Mouse (Mus musculus): ENCODE measurements around the gene Cemip.
"Not testable (repeated sequence)": the region's sequence is repeated elsewhere in the genome, so short reads cannot be mapped to it uniquely, and the experiment has no call there.

Gene Cemip

DNA sequence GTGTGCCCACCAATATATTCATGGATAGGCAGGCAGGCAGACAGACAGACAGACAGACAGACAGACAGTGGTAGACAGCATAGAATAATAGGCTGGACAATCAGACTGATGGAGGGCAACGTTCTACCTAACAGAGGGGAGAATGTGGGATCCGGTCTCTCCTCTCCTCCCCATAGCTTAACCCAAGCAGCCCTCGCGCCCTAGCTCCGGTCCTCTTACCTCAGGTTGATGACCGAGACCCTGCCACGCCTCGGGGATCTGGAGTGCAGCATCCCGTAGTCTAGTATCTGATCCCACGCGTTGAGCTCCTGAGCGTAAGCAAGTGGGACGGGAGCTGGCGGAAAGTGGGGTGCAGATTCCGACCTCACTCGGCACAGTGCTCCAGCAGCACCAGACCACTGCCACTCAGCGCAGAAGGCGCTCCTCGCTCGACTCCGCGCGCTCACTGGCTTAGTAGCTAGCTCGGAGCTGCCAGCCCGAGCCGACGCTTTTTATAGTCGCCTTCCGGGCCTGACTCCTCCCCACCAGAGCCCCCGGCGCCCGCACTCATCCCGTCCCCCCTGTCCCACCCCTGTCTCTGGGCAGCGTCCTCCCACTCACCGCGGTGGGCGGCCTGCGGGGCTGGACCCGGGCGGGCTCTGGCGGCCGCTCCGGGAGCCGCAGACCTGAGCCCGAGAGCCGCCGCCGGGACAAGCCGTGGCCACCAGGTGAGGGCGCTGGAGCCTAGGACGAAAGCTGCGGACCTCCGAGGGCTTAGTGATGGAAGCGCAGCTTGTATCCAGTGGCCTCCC lies at the start of gene Cemip:
Gene Cemip, minus strand, starts transcription at position 464 of the 791 bp plus-strand sequence.
- DNase-seq (ENCODE audit: low read depth, low spot score): no peak

GRCm38 (mm10) chr7:84132704-84133103 lies 46.4 kb upstream of the Cemip start:
- DNase-seq (ENCODE audit: low read depth, low spot score): no peak

GRCm38 (mm10) chr7:84131736-84132135 lies 45.4 kb upstream of the Cemip start:
- DNase-seq (ENCODE audit: low read depth, low spot score): no peak

DNA sequence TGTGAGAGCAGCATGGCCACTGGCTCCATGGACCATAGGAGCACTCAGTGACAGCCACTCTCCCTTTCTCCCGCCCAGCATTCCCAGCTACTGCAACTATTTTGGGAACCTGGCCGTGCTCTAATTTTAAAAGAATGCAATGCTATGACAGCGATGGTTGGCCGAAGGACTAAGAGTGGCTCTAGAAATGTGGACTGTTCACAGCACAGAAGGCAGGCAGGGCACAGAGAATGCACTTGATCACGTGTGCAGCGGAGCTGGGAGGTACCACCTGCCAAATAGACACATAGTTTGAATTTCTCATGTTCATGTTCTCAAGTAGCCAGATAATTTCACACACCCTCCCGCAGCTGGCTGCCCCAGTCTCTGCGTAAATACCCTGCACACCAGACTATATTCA lies 42.4 kb upstream of the Cemip start:
- no peak for DNase-seq (ENCODE audit: low read depth, low spot score)

DNA sequence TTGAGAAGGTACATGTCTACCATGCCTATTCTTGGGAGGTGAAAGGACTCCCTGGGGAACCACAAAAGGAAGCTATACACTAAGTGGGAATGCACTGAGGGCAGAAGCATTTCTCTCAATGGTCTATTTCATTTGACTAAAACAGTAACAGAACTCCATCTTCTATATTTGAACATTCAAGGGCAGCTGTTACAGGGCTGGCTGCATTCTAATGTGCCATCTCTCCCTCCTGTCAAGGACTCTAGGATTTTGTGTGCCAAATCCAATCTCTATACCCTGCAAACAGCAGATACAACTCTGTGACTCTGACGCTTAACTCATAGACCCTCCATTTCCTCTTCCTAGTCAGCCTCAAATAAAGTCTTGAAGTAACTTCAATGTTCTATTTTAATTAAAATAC lies 39.4 kb upstream of the Cemip start:
- DNase-seq (ENCODE audit: low read depth, low spot score): no peak

- DNase-seq (ENCODE audit: low read depth, low spot score): not testable (repeated sequence)
Measured at GRCm38 (mm10) chr7:84123651-84124050, 37.3 kb upstream of the Cemip start.

GRCm38 (mm10) chr7:84121778-84122177 lies 35.5 kb upstream of the Cemip start:
- DNase-seq (ENCODE audit: low read depth, low spot score): no peak

GRCm38 (mm10) chr7:84120142-84120760 lies 33.9 kb upstream of the Cemip start:
- DNase-seq (ENCODE audit: low read depth, low spot score): no peak

GRCm38 (mm10) chr7:84119216-84120105 lies 33.2 kb upstream of the Cemip start:
- DNase-seq (ENCODE audit: low read depth, low spot score): no peak

DNA sequence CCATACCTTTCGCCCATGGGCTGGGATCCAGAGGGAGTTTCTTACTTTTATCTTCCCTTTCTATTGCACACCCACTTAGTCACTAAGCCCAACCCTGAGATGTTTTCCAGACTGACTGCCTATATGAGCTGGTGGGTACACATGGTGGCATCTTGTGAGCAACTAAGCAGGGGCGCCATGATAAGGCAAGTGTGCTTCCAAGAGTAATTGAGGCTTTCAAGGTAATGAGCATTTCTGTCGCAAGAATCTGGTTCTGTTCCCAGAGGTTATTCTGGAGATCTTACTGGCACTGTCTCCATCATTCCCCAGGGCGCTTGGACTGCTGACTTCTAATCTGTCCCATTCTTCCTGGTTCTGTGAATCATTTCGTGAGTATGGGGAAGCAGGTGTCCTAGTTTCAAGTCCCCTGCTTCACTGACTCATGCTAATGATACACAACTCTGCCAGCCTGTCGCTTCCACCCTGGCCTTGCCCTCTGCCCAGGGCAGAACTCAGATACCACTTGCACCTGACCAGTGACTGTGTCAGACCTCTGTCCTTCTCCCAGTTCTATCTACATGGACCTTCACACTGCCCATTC lies 31.3 kb upstream of the Cemip start:
- no peak for DNase-seq (ENCODE audit: low read depth, low spot score)

DNA sequence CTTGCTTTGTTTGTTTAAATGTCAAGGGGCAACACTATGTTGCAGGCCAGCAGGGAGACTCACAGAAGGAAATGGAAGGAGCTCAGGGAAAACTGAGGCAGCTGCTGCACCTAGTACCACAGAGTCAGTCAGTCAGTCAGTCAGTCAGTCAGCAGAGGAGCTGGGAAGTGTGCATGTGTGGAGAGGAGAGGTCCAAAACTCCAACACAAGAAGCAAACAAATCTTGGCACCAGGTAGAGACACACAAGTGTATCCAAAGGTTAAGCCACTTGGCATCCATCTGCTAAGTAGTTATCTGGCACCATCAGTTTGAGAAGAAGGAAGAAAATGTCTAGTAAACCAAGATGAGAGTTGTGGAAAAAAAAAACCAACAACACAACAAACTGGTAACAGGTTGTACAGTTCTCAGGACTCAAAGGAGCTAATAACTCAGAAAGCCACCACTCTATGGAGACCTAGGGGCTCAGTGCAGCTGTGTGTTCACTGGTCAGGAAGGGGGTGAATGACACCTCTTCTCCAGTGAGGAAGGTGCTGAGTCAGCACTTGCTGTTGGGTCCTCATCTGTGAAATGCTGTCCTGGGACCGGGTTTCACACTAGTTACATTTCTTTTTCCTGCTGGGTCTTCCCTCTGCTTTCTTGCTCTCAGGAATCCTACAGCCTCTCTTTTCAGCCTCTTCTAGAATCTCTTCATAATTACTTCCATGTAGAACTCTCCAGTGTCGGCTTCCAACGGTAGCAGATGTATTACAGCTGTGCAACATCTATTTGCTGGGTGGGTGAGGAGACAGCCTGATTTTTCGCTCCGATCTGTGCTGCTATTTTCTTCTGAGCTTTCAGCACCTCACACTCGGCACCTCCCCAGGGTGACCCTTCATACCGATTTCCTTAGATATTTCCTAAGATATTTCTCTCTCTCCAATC lies 30.6 kb upstream of the Cemip start:
- DNase-seq (ENCODE audit: low read depth, low spot score): no peak

DNA sequence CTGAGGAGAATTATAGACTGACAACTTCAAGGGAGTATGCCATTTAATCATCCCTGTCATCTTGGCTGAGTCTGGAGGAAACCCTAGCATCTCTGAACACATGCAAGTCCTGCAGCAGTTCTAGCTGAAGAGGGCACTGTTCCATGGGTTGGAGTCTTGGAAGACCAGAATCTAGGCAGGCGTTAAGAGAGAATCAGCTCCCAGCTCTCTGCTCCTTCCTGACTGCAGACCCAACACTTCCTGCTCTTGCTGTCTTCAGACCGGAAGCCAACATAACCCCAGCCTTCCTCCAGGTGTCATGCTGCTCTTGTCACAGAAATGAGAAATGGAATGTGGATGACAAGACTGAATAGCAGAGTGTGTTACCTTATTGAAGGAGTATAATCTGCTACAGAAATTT lies 29.1 kb upstream of the Cemip start:
- DNase-seq (ENCODE audit: low read depth, low spot score): no peak

DNA sequence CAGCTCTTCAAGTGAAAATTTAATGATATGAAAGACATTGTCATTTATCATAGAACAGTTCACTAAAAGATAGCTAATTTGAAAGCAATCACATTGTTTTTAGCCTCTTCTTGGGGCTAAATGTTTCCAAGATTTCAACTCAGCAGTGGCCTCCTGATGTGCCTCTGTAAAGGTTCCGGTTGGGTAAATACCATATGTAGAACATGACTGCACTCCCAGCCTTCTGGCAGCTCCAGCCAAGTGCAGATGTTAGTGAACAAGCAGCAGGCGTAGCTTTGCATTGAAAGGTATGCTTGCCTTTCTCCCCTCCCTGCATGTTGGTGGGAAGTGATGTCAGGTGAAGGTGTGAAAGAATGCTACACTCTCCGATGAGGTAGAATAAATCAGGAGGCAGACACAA lies 28.5 kb upstream of the Cemip start:
- DNase-seq (ENCODE audit: low read depth, low spot score): no peak

- DNase-seq (ENCODE audit: low read depth, low spot score): no peak
Measured at GRCm38 (mm10) chr7:84113035-84113390, 26.7 kb upstream of the Cemip start.

DNA sequence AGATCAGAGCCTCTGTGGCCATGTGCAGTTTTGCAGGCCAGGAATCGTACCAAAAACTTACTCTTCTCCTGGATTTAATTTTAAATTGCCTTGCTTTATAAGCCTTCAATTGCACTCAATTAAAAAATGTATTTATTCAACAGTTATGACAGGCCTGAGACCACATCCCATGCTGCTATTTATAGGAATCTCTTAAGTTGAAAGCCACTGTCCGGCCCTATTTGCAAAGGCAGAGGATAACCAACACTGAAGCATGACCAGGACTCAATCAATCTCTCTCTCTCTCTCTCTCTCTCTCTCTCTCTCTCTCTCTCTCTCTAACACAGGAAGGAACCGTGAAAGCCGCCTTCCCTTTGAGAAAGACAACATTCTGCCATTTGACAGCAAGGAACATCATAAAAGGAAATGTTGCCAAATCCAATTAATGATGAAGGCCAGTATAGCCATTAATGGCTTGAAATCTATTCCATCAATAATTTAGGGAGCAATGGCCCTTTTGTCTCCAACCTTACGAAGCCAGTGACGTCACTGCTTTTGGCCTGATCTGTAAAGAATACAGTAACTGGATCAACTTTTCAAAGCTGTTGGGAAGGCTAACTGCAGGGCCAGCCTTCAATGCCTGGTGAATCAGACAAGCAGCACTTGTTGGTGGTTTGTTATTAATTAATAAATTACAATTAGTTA lies 26.2 kb upstream of the Cemip start:
- no peak for DNase-seq (ENCODE audit: low read depth, low spot score)

- no peak for DNase-seq (ENCODE audit: low read depth, low spot score)
Measured at GRCm38 (mm10) chr7:84111716-84112350, 25.5 kb upstream of the Cemip start.

DNA sequence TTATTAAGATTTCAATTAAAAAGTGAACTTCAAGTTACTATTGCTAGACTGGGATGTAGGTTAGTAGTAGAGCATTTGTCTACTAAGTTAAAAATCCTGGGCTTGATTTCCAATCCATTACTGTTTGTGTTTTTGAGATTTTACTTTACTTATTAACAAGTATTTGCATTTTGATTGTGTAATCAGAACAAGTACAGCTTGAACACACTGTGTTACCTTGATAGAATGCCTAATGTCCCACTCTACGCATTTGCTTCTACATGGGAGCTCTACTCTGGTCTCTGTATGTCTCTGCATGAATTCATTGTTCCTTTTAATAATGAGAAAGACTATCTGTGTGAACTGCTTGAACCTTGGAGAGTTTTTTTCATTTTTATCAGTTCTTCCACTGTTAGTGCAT lies 20.6 kb upstream of the Cemip start:
- DNase-seq (ENCODE audit: low read depth, low spot score): no peak

DNA sequence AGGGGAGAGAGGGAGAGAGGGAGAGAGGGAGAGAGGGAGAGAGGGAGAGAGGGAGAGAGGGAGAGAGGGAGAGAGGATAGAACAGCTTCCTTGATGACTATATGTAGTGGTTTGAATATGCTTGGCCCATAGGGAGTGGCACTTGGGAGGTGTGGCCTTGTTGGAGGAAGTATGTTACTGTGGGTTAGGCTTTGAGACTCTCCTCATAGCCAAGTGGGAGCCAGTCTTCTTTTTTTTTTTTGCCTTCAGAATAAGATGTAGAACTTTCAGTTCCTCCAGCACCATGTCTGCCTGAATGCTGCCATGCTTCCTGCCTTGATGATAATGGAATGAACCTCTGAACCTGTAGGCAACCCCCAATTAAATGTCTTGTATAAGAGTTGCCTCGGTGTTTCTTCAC lies 16.3 kb upstream of the Cemip start:
- no peak for DNase-seq (ENCODE audit: low read depth, low spot score)

DNA sequence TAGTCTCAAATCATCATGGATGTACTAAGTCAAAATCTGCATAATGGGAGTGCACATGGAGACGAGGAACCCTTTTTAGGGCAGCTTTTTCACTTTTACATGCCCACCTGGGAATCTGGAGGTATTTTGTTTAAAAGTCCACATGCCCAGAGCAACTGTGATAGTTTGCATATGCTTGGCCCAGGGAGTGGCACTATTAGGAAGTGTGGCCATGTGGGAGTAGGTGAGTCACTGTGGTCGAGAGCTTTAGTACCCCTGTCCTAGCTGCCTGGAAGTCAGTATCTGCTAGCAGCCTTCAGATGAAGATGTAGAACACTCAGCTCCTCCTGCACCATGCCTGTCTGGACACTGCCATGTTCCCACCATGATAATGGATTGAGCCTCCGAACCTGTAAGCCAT lies 14.4 kb upstream of the Cemip start:
- DNase-seq (ENCODE audit: low read depth, low spot score): no peak

DNA sequence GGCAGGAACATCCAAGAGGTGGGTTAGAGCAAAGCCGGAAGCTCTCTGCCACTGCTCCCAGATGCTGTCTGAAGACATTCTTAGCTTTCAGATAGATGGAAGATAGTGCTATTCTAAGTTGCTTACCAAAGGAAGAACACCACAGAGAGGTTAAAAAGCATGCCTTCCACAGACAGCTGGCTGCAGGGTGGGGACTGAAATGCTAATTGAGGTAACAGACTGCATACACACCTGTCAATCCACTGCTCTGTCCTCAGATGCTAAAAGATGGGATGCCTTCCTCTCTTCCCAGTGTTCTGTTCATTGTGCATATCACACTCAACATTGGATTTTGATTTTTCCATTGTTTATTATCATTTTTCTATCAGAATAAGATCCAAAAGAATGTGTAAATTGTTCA lies 11.8 kb upstream of the Cemip start:
- DNase-seq (ENCODE audit: low read depth, low spot score): no peak

All from c-Kit-negative CD71-positive TER-119-positive erythroid progenitor cells, embryonic 14.5 days (primary cell).